ENCODE assay signal across 20 mouse cellular contexts in the genomic region with DNA sequence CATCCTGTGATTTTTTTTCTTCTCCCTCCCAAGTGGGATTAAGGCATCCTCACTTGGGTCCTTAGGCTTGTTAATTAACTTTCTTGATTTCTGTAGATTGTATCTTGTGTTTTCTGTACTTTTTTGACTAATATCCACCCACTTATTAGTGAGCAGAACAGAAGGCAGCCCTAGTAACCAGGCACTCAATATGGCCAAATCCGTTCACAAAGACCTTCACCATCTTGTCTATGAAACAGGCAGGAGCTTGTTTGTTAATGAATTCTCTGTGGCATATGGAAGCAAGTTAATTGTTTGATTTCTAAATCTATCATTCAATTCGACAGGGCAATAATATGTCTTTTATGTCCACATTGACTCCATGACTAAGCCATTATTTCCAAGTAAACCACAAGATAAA.
"Had no signal": no experiment of that assay in that cellular context is flagged by ENCODE, and none has a peak within 500 bp of the region (broad histone marks: within the 10 kb centered on the region; RNA-seq: fewer than 3 reads in every experiment).

No protein-coding gene starts in this region.

- H3K4me1 ChIP-seq: kidney, embryonic 15.5 days; limb, embryonic 12.5 days; limb, embryonic 15.5 days; midbrain, embryonic 13.5 days; stomach, embryonic 15.5 days had no signal

- H3K27ac ChIP-seq: kidney, embryonic 15.5 days; layer of hippocampus, adult 2 months; limb, embryonic 12.5 days; limb, embryonic 15.5 days; liver, embryonic 14.5 days; macrophage; midbrain, embryonic 13.5 days; stomach, embryonic 15.5 days had no signal

- H3K9me3 ChIP-seq: kidney, embryonic 15.5 days; limb, embryonic 12.5 days; limb, embryonic 15.5 days; midbrain, embryonic 13.5 days; stomach, embryonic 15.5 days had no signal

- H3K36me3 ChIP-seq: kidney, embryonic 15.5 days; limb, embryonic 12.5 days; limb, embryonic 15.5 days; midbrain, embryonic 13.5 days; stomach, embryonic 15.5 days had no signal

- H3K4me2 ChIP-seq: kidney, embryonic 15.5 days; limb, embryonic 12.5 days; limb, embryonic 15.5 days; liver, embryonic 11.5 days; lung, embryonic 14.5 days; midbrain, embryonic 13.5 days; stomach, embryonic 15.5 days had no signal

- H3K4me3 ChIP-seq: kidney, embryonic 15.5 days; layer of hippocampus, adult 2 months; limb, embryonic 12.5 days; limb, embryonic 15.5 days; midbrain, embryonic 13.5 days; stomach, embryonic 15.5 days had no signal

- H3K9ac ChIP-seq: kidney, embryonic 15.5 days; limb, embryonic 12.5 days; limb, embryonic 15.5 days; liver, embryonic 14.5 days; liver, postnatal 0 days; lung, embryonic 14.5 days; midbrain, embryonic 13.5 days; stomach, embryonic 15.5 days had no signal

- H3K27me3 ChIP-seq: kidney, embryonic 15.5 days; limb, embryonic 12.5 days; limb, embryonic 15.5 days; midbrain, embryonic 13.5 days; stomach, embryonic 15.5 days had no signal

- ATAC-seq: liver, postnatal 0 days; lung, postnatal 0 days; midbrain, embryonic 13.5 days had no signal

- DNase-seq: kidney, adult 11 months; kidney, adult 8-10 months; kidney, postnatal 10 days; kidney, postnatal 4 days; left cerebral cortex, postnatal 4 days; liver, postnatal 0 days; lung, embryonic 14.5 days; right cerebral cortex, postnatal 25 days; spleen, adult 18-20 months; thymus, postnatal 25 days had no signal
